Mouse (Mus musculus): ENCODE data around the gene Fggy.

GRCm38 (mm10) chr4:95778528-95778927 lies 221.2 kb downstream of the Fggy start:
- TF ChIP-seq POLR2A (IDR thresholded peaks at IDR 0.05; ENCODE audit: low read depth, low read length) (no peak), CTCF (IDR thresholded peaks at IDR 0.05; ENCODE audit: extremely low read depth, insufficient read depth, insufficient read length, insufficient replicate concordance) (no peak)
